ENCODE assay signal across 8 mouse cellular contexts in the genomic region with DNA sequence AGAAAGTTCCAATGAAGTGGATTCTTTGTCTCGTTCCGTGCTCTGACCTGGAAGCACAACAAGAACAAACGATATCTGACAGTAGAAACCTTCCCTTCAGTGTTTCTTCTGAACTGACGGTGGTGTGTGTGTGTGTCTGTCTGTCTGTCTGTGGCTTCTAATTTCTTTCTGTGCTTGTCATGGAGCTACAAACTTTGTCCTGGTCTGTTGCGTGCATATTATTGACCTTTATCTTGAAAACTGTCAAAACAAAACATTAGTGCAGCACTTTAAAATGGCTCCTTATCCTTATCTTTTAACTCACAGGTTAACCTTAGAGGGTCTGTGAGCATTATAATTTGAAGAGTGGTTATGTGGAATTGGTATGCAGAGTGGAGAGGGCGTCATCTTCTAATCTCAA. TPM values are rescaled to one million over a fixed set of nuclear protein-coding genes. Genes with fewer than 3 reads are reported as not detected.
DNase-seq lines count a peak whose midpoint lies in the region; ATAC-seq and TF ChIP-seq lines count a peak whose summit lies in the region.

No protein-coding gene starts in this region.

- TF ChIP-seq RAD21 in MEL (IDR thresholded peaks at IDR 0.05; ENCODE audit: low read depth, low read length) = no peak

- peak overlapping the region; percentile 33 to 98 for H3K27ac ChIP-seq in heart, embryonic 14.5 days (replicated peaks in 1 of 2; ENCODE audit: control insufficient read depth in 1 of 2, insufficient read depth in 1 of 2, low read depth in 2 of 2, low read length in 2 of 2)
- H3K27ac ChIP-seq in MEL (ENCODE audit: control insufficient read depth, low read depth, low read length) (no peak overlapping the region), macrophage (no peak overlapping the region)
- no peak overlapping the region for H3K27ac ChIP-seq in hindbrain, embryonic 11.5 days (ENCODE audit: low read depth, low read length)

- no peaks in the 10 kb centered on the region for H3K27me3 ChIP-seq in heart, embryonic 14.5 days (ENCODE audit: control insufficient read depth, insufficient read depth, low read length)
- peaks cover 5 to 6% of the 10 kb centered on the region in 2 experiments for H3K27me3 ChIP-seq in MEL (ENCODE audit: control insufficient read depth in 1 of 2, insufficient read depth in 2 of 2, low read length in 2 of 2)
- no peaks in the 10 kb centered on the region for H3K27me3 ChIP-seq in hindbrain, embryonic 11.5 days (ENCODE audit: control insufficient read depth, insufficient read depth, low read length)

- no peak for TF ChIP-seq EP300 in MEL (IDR thresholded peaks at IDR 0.05; ENCODE audit: low read depth in 1 of 2, low read length in 2 of 2)

- H3K4me1 ChIP-seq in heart, embryonic 14.5 days (ENCODE audit: control insufficient read depth in 2 of 2, insufficient read depth in 2 of 2, low read length in 2 of 2) = peaks cover 23 to 61% of the 10 kb centered on the region in 2 experiments
- peaks cover 24 to 36% of the 10 kb centered on the region in 2 experiments for H3K4me1 ChIP-seq in MEL (ENCODE audit: control insufficient read depth in 1 of 2, insufficient read depth in 2 of 2, low read length in 2 of 2)
- peaks cover 4% of the 10 kb centered on the region; the same call in 1 of the 2 replicates for H3K4me1 ChIP-seq in hindbrain, embryonic 11.5 days (replicated peaks; ENCODE audit: control insufficient read depth, insufficient read depth, low read length)

- no peak for ATAC-seq in heart, embryonic 14.5 days (ENCODE audit: insufficient number of reproducible peaks, insufficient read depth, low FRiP score, low read depth)
- ATAC-seq in hindbrain, embryonic 11.5 days (ENCODE audit: low FRiP score) = no peak

- WGBS in heart, embryonic 14.5 days = 6% methylated on average over 6 of the region's 6 CpGs
- 74% methylated on average over 6 of the region's 6 CpGs for WGBS in hindbrain, embryonic 11.5 days
- 79% methylated on average over 6 of the region's 6 CpGs for WGBS in macrophage (ENCODE audit: missing documents)

- intact Hi-C loops in heart, postnatal 25 days (cut with DNase I) = loop anchor here (2.0 kb wide), 1 partner anchor 16 kb away; no protein-coding TSS in a partner anchor

- no peak for TF ChIP-seq CTCF in MEL (IDR thresholded peaks at IDR 0.05 in 2 of 3, conservative IDR thresholded peaks at IDR 0.05 in 1 of 3; ENCODE audit: control insufficient read depth in 1 of 3, insufficient read depth in 1 of 3, low read depth in 2 of 3, low read length in 3 of 3, poor library complexity in 1 of 3, severe bottlenecking in 1 of 3)

- peaks cover 41% of the 10 kb centered on the region for H3K79me2 ChIP-seq in MEL (ENCODE audit: control insufficient read depth, insufficient read depth, low read length, poor library complexity)
- peaks cover 63% of the 10 kb centered on the region for H3K79me2 ChIP-seq in macrophage (ENCODE audit: inconsistent target)

- no peak for DNase-seq in heart, postnatal 25 days (ENCODE audit: low spot score)
- DNase-seq in MEL (ENCODE audit: low read depth, low spot score) = no peak
- no peak for DNase-seq in hindbrain, embryonic 11.5 days (ENCODE audit: low spot score)
- no peak for DNase-seq in cerebellum, adult 11 months
- no peak for DNase-seq in urinary bladder, adult 18-20 months (ENCODE audit: low spot score in 2 of 2)
- DNase-seq in adrenal gland, postnatal 4 days (ENCODE audit: low spot score in 2 of 2) = no peak

- TF ChIP-seq POLR2A in MEL (IDR thresholded peaks at IDR 0.05; ENCODE audit: control insufficient read depth in 1 of 2, insufficient read depth in 1 of 2, low read depth in 1 of 2, low read length in 2 of 2, poor library complexity in 1 of 2) = no peak

- peak overlapping the region; percentile 99 for H3K9ac ChIP-seq in heart, embryonic 14.5 days (ENCODE audit: low read length)
- peak overlapping the region; percentile 98 for H3K9ac ChIP-seq in MEL (ENCODE audit: control insufficient read depth, low read depth, low read length, poor library complexity, severe bottlenecking)
- no peak overlapping the region for H3K9ac ChIP-seq in hindbrain, embryonic 11.5 days (ENCODE audit: low read depth, low read length)

- H3K9me3 ChIP-seq in heart, embryonic 14.5 days (ENCODE audit: control insufficient read depth, low read length) = no peaks in the 10 kb centered on the region
- no peaks in the 10 kb centered on the region for H3K9me3 ChIP-seq in MEL (replicated peaks; ENCODE audit: insufficient read depth, low read length)
- H3K9me3 ChIP-seq in hindbrain, embryonic 11.5 days (ENCODE audit: control insufficient read depth, low read length) = no peaks in the 10 kb centered on the region

- H3K4me2 ChIP-seq in heart, embryonic 14.5 days (ENCODE audit: low read length) = peak overlapping the region; percentile 94
- H3K4me2 ChIP-seq in hindbrain, embryonic 11.5 days (replicated peaks; ENCODE audit: low read depth, low read length) = peak overlapping the region; percentile 74

- H3K4me3 ChIP-seq in heart, embryonic 14.5 days (ENCODE audit: control insufficient read depth in 1 of 2, insufficient read depth in 1 of 2, low read depth in 1 of 2, low read length in 2 of 2) = peak overlapping the region; percentile 95 to 96; a peak in 3 of 4 replicates
- H3K4me3 ChIP-seq in MEL (ENCODE audit: control insufficient read depth in 1 of 2, insufficient read depth in 1 of 2, low read depth in 2 of 2, low read length in 2 of 2) (peak overlapping the region; percentile 82 to 89), macrophage (ENCODE audit: inconsistent target) (peak overlapping the region; percentile 74; the same call in 1 of the 2 replicates)
- peak overlapping the region; percentile 99 for H3K4me3 ChIP-seq in hindbrain, embryonic 11.5 days (ENCODE audit: low read depth, low read length)

- H3K36me3 ChIP-seq in heart, embryonic 14.5 days (ENCODE audit: control insufficient read depth, insufficient read depth, low read length) = peaks cover 43% of the 10 kb centered on the region
- H3K36me3 ChIP-seq in MEL (ENCODE audit: control insufficient read depth in 1 of 2, insufficient read depth in 2 of 2, low read length in 2 of 2) (peaks cover 16 to 57% of the 10 kb centered on the region in 2 experiments), macrophage (ENCODE audit: inconsistent target) (peaks cover 12% of the 10 kb centered on the region; the same call in 1 of the 2 replicates)
- peaks cover 2% of the 10 kb centered on the region; the same call in 1 of the 2 replicates for H3K36me3 ChIP-seq in hindbrain, embryonic 11.5 days (ENCODE audit: control insufficient read depth, insufficient read depth, low read length)

TF ChIP-seq in MEL, 35 proteins besides CTCF, POLR2A, EP300 and RAD21:
- TF ChIP-seq SMC3 (IDR thresholded peaks at IDR 0.05; ENCODE audit: low read depth, low read length) (no peak), MYC (IDR thresholded peaks at IDR 0.05; ENCODE audit: low read depth, low read length) (no peak), SIN3A (IDR thresholded peaks at IDR 0.05; ENCODE audit: low read length) (peak; percentile 56; the same call in 1 of the 2 replicates), USF2 (IDR thresholded peaks at IDR 0.05; ENCODE audit: borderline replicate concordance in 1 of 2, insufficient read depth in 1 of 2, low read depth in 1 of 2, low read length in 2 of 2) (no peak), GATA1 (IDR thresholded peaks at IDR 0.05; ENCODE audit: low read depth, low read length) (0 out of 2 replicates have a peak, but pooled peaks have one; percentile 20), JUND (IDR thresholded peaks at IDR 0.05; ENCODE audit: low read depth, low read length) (no peak)

RNA-seq across cellular contexts. Expression of a gene that starts 3.3 kb away (rescaled TPM):
- 492 and 510 TPM in 2 replicates for polyA plus RNA-seq in heart, embryonic 14.5 days (2014; fragmentation: Nextera tagmentation; extraction: Ambion mirVana)
- 100 to 1,000 TPM; 330 to 341 TPM for total RNA-seq in heart, postnatal 25 days (2021)
- total RNA-seq in MEL (2012; rRNA removed) = 69.6 and 70.2 TPM in 2 replicates
- polyA plus RNA-seq in MEL (2012; ENCODE audit: insufficient read depth in 1 of 2, insufficient read length in 2 of 2, low read depth in 1 of 2, low replicate concordance in 2 of 2, missing spikeins in 1 of 2) = 100 to 1,000 TPM in 1 of 2 experiments, not detected in 1; 152 TPM
- 411 and 461 TPM in 2 replicates for polyA plus RNA-seq in hindbrain, embryonic 11.5 days (2014; fragmentation: Nextera tagmentation; extraction: Ambion mirVana)
- 100 to 1,000 TPM in 24 of 26 experiments, 10 to 100 TPM in 2; 70.8 to 161 (median 127) TPM for total RNA-seq in macrophage (2018; cell fraction: chromatin; rRNA removed)
- total RNA-seq in macrophage (2018; cell fraction: cytosol; rRNA removed) = 100 to 1,000 TPM; 137 to 208 (median 174) TPM
- 100 to 1,000 TPM in 25 of 26 experiments, 10 to 100 TPM in 1; 95.0 to 217 (median 139) TPM for total RNA-seq in macrophage (2018; cell fraction: nucleus; rRNA removed)
- 144 to 219 TPM (median 175 TPM) in 3 replicates for polyA plus RNA-seq in macrophage (2018)
- 100 to 1,000 TPM; 428 to 430 TPM for total RNA-seq in adrenal gland, postnatal 4 days (2021)

RNA-seq across cellular contexts. Expression of a gene that starts 40.7 kb away (rescaled TPM):
- 31.5 and 32.3 TPM in 2 replicates for polyA plus RNA-seq in heart, embryonic 14.5 days (2014; fragmentation: Nextera tagmentation; extraction: Ambion mirVana)
- 100 to 1,000 TPM; 105 to 107 TPM for total RNA-seq in heart, postnatal 25 days (2021)
- total RNA-seq in MEL (2012; rRNA removed) = 2.5 and 2.6 TPM in 2 replicates
- polyA plus RNA-seq in MEL (2012; ENCODE audit: insufficient read depth in 1 of 2, insufficient read length in 2 of 2, low read depth in 1 of 2, low replicate concordance in 2 of 2, missing spikeins in 1 of 2) (1 to 10 TPM in 1 of 2 experiments, not detected in 1; 8.2 TPM), macrophage (2018) (10.1 to 15.3 TPM (median 10.7 TPM) in 3 replicates)
- polyA plus RNA-seq in hindbrain, embryonic 11.5 days (2014; fragmentation: Nextera tagmentation; extraction: Ambion mirVana) = 12.2 and 12.3 TPM in 2 replicates
- 10 to 100 TPM in 7 of 26 experiments, 1 to 10 TPM in 19; 1.0 to 16.4 (median 7.5) TPM for total RNA-seq in macrophage (2018; cell fraction: chromatin; rRNA removed)
- total RNA-seq in macrophage (2018; cell fraction: cytosol; rRNA removed) = 10 to 100 TPM in 7 of 26 experiments, 1 to 10 TPM in 19; 5.6 to 13.5 (median 8.4) TPM
- total RNA-seq in macrophage (2018; cell fraction: nucleus; rRNA removed) = 10 to 100 TPM in 2 of 26 experiments, 1 to 10 TPM in 24; 2.3 to 13.2 (median 5.4) TPM
- total RNA-seq in adrenal gland, postnatal 4 days (2021) = 10 to 100 TPM; 51.9 to 53.1 TPM

Comparison
In these comparisons a context has a peak if more than half of its experiments do, and no peak if none do; other contexts are left out.
1. H3K27ac ChIP-seq: peak in heart, embryonic 14.5 days (2 of 2); none in MEL (single experiment), hindbrain, embryonic 11.5 days (single experiment) and macrophage (single experiment).
2. Peak in every context shown above with its lines, with median percentiles within 50 percentile points of each other: H3K4me3 ChIP-seq.